Mouse (Mus musculus) liver, postnatal 0 days (tissue): ENCODE data around the gene Zfp704. TPM values are rescaled to one million over a fixed set of nuclear protein-coding genes. Genes with fewer than 3 reads are reported as not detected.

Source experiments
- ATAC-seq: fragments of 200-750 bp; cut with Nextera tagmentation; 2 replicates; pipeline ENCODE4 v1.8.0; 2017; ENCODE audit warnings: mild to moderate bottlenecking, moderate library complexity
- DNase-seq: peaks from one replicate; pipeline ENCODE4 v3.0.0-alpha.2; 2016
- H3K27ac ChIP-seq: fragments of 300-500 bp; sonication (generic); 2 replicates; pipeline ENCODE4 v1.5.1; 2014; ENCODE audit warnings: antibody characterized with exemption, moderate library complexity, mild to moderate bottlenecking, low read depth
- H3K27me3 ChIP-seq: fragments of 300-500 bp; sonication (generic); 2 replicates; pipeline ENCODE4 v1.6.1; 2014; ENCODE audit warnings: low read length, control low read depth, mixed read lengths; ENCODE audit not compliant: insufficient read depth
- H3K36me3 ChIP-seq: fragments of 300-500 bp; sonication (generic); replicated peaks from 2 replicates; pipeline ENCODE4 v1.6.1; 2014; ENCODE audit warnings: mild to moderate bottlenecking, control low read depth, low read length, moderate library complexity, mixed read lengths; ENCODE audit not compliant: insufficient read depth
- H3K4me1 ChIP-seq: fragments of 300-500 bp; sonication (generic); 2 replicates; pipeline ENCODE4 v1.6.1; 2014; ENCODE audit warnings: antibody characterized with exemption, mild to moderate bottlenecking, control low read depth; ENCODE audit not compliant: insufficient read depth
- H3K4me2 ChIP-seq: fragments of 300-500 bp; sonication (generic); 2 replicates; pipeline ENCODE4 v1.6.1; 2014; ENCODE audit warnings: low read depth, mild to moderate bottlenecking, low read length, moderate library complexity, mixed read lengths
- H3K4me3 ChIP-seq: fragments of 300-500 bp; sonication (generic); 2 replicates; pipeline ENCODE4 v1.5.1; 2014; ENCODE audit warnings: low read depth, low read length
- H3K9ac ChIP-seq: fragments of 300-500 bp; sonication (generic); replicated peaks from 2 replicates; pipeline ENCODE4 v1.6.1; 2014; ENCODE audit warnings: mild to moderate bottlenecking, moderate library complexity
- H3K9me3 ChIP-seq: fragments of 300-500 bp; sonication (generic); 2 replicates; pipeline ENCODE4 v1.6.1; 2016; ENCODE audit warnings: mild to moderate bottlenecking, control low read depth, low read length, mixed read lengths
- CTCF ChIP-seq: sonication (generic); IDR thresholded peaks from 2 replicates; pipeline ENCODE4 v1.5.1; 2016; ENCODE audit warnings: antibody characterized with exemption, low read depth
- EP300 ChIP-seq: IDR thresholded peaks from 2 replicates; pipeline ENCODE4 v1.6.1; 2016; ENCODE audit warnings: antibody characterized with exemption, low read depth, mild to moderate bottlenecking
- WGBS: fragments of 180-500 bp; shearing (Covaris S2); extraction: QIAGEN DNeasy Blood & Tissue Kit; methylation state at CpG from one replicate; pipeline ENCODE4 v1.1.7; 2014; ENCODE audit not compliant: insufficient replicate concordance; 5-methylcytosine and 5-hydroxymethylcytosine counted together
- polyA plus RNA-seq: library from polyadenylated mRNA; unstranded; fragments of >200 nt; fragmentation: Nextera tagmentation; extraction: Ambion mirVana; gene quantifications from 2 replicates; pipeline ENCODE4 v1.2.1, GENCODE M21; 2015

Gene Zfp704
- polyA plus RNA-seq, 1 experiment from 2014 or later: 0.94 TPM

DNA sequence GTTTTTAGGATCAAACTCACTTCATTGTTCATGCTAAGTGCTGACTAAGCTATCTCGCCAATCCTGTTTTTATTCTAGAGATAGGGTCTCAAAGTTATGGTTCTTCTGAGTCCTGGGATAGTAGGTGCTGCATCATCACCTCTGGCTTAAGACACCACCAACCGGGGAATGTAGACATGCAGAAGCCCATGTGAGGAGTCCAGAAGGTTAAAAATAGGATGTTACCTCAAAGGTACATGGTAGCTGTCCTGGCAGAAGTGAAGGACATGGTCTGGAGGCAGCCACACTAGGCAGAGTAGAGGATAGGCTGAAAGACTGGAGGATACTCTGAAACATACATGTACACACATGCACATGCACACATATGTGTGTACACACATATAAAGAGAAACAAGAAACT, 65.5 kb downstream of the Zfp704 start:
- no peaks in the 10 kb centered on the region for H3K36me3 ChIP-seq
- no peak overlapping the region for H3K9ac ChIP-seq
- H3K4me3 ChIP-seq: no peak overlapping the region
- TF ChIP-seq EP300 (no peak), CTCF (no peak)
- no peaks in the 10 kb centered on the region for H3K9me3 ChIP-seq
- ATAC-seq: no peak
- peaks cover 17% of the 10 kb centered on the region for H3K4me1 ChIP-seq
- no peak overlapping the region for H3K27ac ChIP-seq
- H3K4me2 ChIP-seq: no peak overlapping the region
- 64% methylated on average over 2 of the region's 2 CpGs for WGBS
- no peaks in the 10 kb centered on the region for H3K27me3 ChIP-seq
- no peak for DNase-seq

DNA sequence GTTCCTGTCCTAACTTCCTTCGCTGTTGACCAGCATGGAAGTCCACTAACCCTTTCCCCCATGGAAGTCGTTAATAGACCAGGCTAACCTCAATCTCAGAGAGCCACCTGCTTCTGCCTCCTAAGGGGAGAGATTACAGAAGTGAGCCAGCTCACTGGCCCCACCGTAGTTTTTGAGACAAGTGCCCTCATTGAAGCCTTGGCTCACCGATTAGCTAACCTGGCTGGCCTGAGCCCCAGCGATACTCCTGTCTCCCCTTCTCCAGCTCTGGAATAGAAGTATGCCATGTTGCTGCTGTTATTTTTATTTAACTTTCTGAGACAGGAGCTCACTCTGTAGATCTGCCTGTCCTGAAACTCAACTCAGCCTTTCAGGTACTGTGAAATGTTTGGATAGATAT, 66.0 kb downstream of the Zfp704 start:
- no peaks in the 10 kb centered on the region for H3K9me3 ChIP-seq
- no peak overlapping the region for H3K9ac ChIP-seq
- no peaks in the 10 kb centered on the region for H3K27me3 ChIP-seq
- 75% methylated on average over 5 of the region's 5 CpGs for WGBS
- peaks cover 17% of the 10 kb centered on the region for H3K4me1 ChIP-seq
- ATAC-seq (no peak), DNase-seq (no peak)
- TF ChIP-seq EP300 (no peak), CTCF (no peak)
- H3K4me2 ChIP-seq: no peak overlapping the region
- no peak overlapping the region for H3K27ac ChIP-seq
- H3K36me3 ChIP-seq: no peaks in the 10 kb centered on the region
- H3K4me3 ChIP-seq: no peak overlapping the region

DNA sequence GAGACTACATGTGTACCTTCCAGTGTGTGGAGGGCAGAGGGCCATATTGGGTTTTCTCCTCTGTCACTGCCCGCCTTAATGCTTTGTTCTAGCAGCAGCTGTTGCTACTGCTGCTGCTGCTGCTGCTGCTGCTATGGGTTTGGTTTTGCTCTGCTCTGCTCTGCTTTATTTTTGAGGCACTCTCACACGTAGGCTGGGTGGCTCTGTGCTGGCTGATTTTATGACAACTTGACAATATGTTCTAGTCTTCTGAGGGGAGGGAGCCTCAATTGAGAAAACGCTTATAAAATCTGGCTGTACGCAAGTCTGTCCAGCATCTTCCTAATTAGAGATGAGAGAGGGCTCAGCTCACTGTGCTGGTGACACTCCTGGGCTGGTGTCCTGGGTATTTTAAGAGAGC, 66.4 kb downstream of the Zfp704 start:
- ATAC-seq: no peak
- no peaks in the 10 kb centered on the region for H3K36me3 ChIP-seq
- TF ChIP-seq CTCF (no peak), EP300 (no peak)
- no peak overlapping the region for H3K4me3 ChIP-seq
- peaks cover 17% of the 10 kb centered on the region for H3K4me1 ChIP-seq
- H3K27me3 ChIP-seq: no peaks in the 10 kb centered on the region
- no peak overlapping the region for H3K27ac ChIP-seq
- H3K4me2 ChIP-seq: no peak overlapping the region
- DNase-seq: no peak
- H3K9me3 ChIP-seq: no peaks in the 10 kb centered on the region
- WGBS: 80% methylated on average over 4 of the region's 4 CpGs
- H3K9ac ChIP-seq: no peak overlapping the region

DNA sequence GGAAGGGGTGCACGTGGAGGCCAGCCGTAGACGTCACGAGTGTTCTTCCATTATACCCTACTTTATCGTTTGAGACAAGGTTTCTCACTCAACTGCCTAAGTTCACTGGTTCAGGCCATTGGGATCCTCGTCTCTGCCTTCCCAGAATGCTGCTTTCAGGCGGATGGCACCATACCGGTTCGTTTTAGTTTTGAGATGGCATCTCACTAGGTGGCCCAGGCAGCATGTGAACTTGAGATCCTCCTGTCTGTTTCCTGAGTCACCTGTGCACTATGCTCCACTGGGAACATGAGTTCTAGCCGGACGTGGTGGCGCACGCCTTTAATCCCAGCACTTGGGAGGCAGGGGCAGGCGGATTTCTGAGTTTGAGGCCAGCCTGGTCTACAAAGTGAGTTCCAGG, 68.3 kb downstream of the Zfp704 start:
- H3K4me1 ChIP-seq: peaks cover 7% of the 10 kb centered on the region
- H3K4me3 ChIP-seq: no peak overlapping the region
- no peak overlapping the region for H3K27ac ChIP-seq
- H3K9me3 ChIP-seq: no peaks in the 10 kb centered on the region
- no peaks in the 10 kb centered on the region for H3K36me3 ChIP-seq
- no peak for DNase-seq
- TF ChIP-seq CTCF: no peak
- no peak for TF ChIP-seq EP300
- 82% methylated on average over 14 of the region's 14 CpGs for WGBS
- H3K4me2 ChIP-seq: no peak overlapping the region
- no peak for ATAC-seq
- H3K27me3 ChIP-seq: no peaks in the 10 kb centered on the region
- no peak overlapping the region for H3K9ac ChIP-seq

DNA sequence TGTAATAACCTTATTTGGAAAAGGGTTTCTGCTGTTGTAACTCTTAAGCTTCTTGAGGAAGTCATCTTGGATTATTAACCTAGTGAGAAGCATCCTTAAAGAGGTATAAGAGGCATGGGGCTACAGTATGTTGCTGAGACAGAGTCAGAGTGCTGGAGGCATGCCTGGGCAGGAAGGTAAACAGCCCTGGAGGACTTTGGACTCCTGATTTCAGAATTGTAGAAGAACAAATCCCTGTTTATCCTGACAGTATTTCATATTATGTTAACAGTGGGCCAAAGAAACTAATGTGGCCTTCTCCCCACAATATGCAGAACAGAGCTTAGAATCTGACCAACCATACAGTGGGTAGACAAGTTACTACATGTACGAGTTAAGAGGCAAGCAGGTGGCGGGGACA, 71.4 kb downstream of the Zfp704 start:
- whole genome bisulfite sequencing: 85% methylated on average over 2 of the region's 2 CpGs
- H3K9me3 ChIP-seq: no peaks in the 10 kb centered on the region
- DNase-seq (no peak), ATAC-seq (peak; percentile 77)
- no peak overlapping the region for H3K4me2 ChIP-seq
- no peak overlapping the region for H3K4me3 ChIP-seq
- TF ChIP-seq CTCF (no peak), EP300 (no peak)
- peaks cover 6% of the 10 kb centered on the region; the same call in 1 of the 2 replicates for H3K4me1 ChIP-seq
- H3K9ac ChIP-seq: no peak overlapping the region
- no peaks in the 10 kb centered on the region for H3K27me3 ChIP-seq
- no peaks in the 10 kb centered on the region for H3K36me3 ChIP-seq
- H3K27ac ChIP-seq: peak overlapping the region; percentile 59

DNA sequence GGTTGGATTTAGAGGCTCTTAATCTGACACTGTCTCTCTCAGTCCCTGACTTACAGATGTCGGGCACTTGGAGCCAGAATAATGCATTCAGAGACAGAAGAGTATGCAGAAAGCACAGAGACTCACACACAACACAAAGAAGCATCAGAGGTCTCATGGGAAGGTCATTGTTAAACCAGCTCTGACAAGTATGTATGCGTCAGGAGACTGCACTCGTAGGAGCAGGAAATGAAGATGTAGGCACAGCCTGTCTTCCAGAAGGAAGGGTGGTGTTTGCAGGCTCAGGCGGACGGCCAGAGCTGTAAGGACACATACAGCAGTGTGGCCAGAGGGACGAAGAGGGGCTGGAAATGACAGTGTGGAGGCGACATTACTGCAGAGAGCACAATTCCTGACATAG, 72.0 kb downstream of the Zfp704 start:
- no peak overlapping the region for H3K27ac ChIP-seq
- no peaks in the 10 kb centered on the region for H3K27me3 ChIP-seq
- H3K4me3 ChIP-seq: no peak overlapping the region
- no peaks in the 10 kb centered on the region for H3K9me3 ChIP-seq
- H3K36me3 ChIP-seq: no peaks in the 10 kb centered on the region
- H3K4me2 ChIP-seq: no peak overlapping the region
- TF ChIP-seq CTCF (no peak), EP300 (no peak)
- DNase-seq: no peak
- ATAC-seq: no peak
- peaks cover 6% of the 10 kb centered on the region; the same call in 1 of the 2 replicates for H3K4me1 ChIP-seq
- H3K9ac ChIP-seq: no peak overlapping the region
- 69% methylated on average over 7 of the region's 7 CpGs for WGBS
